Mouse (Mus musculus): Measurements from ENCODE around the gene Polk.

Gene Polk

GRCm38 (mm10) chr13:96542081-96542889, at the start of gene Polk, which contains the start of gene Col4a3bp:
Polk (minus strand) TSS chr13:96542579.
Col4a3bp (plus strand) TSS chr13:96542618.
- peak; percentile 93 for DNase-seq (ENCODE audit: low spot score in 2 of 2)

- no peak for DNase-seq (ENCODE audit: low spot score in 2 of 2)
Measured at GRCm38 (mm10) chr13:96588642-96589041, 46.3 kb upstream of the Polk start.

- no peak for DNase-seq (ENCODE audit: low spot score in 2 of 2)
Measured at GRCm38 (mm10) chr13:96586540-96586939, 44.2 kb upstream of the Polk start.

GRCm38 (mm10) chr13:96584201-96584600, 41.8 kb upstream of the Polk start:
- DNase-seq (ENCODE audit: low spot score in 2 of 2): no peak

GRCm38 (mm10) chr13:96579979-96580378, 37.6 kb upstream of the Polk start:
- DNase-seq (ENCODE audit: low spot score in 2 of 2): no peak

GRCm38 (mm10) chr13:96579104-96579503, 36.7 kb upstream of the Polk start:
- DNase-seq (ENCODE audit: low spot score in 2 of 2): no peak

GRCm38 (mm10) chr13:96574170-96574569, 31.8 kb upstream of the Polk start:
- DNase-seq (ENCODE audit: low spot score in 2 of 2): no peak

- no peak for DNase-seq (ENCODE audit: low spot score in 2 of 2)
Measured at GRCm38 (mm10) chr13:96571016-96571361, 28.6 kb upstream of the Polk start.

GRCm38 (mm10) chr13:96570313-96571015, 28.1 kb upstream of the Polk start:
- no peak for DNase-seq (ENCODE audit: low spot score in 2 of 2)

- DNase-seq (ENCODE audit: low spot score in 2 of 2): no peak
Measured at GRCm38 (mm10) chr13:96567977-96568376, 25.6 kb upstream of the Polk start.

GRCm38 (mm10) chr13:96555099-96555498, 12.7 kb upstream of the Polk start:
- DNase-seq (ENCODE audit: low spot score in 2 of 2): no peak

- no peak for DNase-seq (ENCODE audit: low spot score in 2 of 2)
Measured at GRCm38 (mm10) chr13:96547941-96548340, 5.6 kb upstream of the Polk start.

- DNase-seq (ENCODE audit: low spot score in 2 of 2): no peak
Measured at GRCm38 (mm10) chr13:96547250-96547649, 4.9 kb upstream of the Polk start.

GRCm38 (mm10) chr13:96544506-96544905, 2.1 kb upstream of the Polk start:
- DNase-seq (ENCODE audit: low spot score in 2 of 2): no peak

GRCm38 (mm10) chr13:96542901-96543891, 817 bp upstream of the Polk start:
- DNase-seq (ENCODE audit: low spot score in 2 of 2): peak in 1 of 2 experiments; percentile 46

GRCm38 (mm10) chr13:96541381-96541780, 998 bp downstream of the Polk start:
- no peak for DNase-seq (ENCODE audit: low spot score in 2 of 2)

GRCm38 (mm10) chr13:96538103-96538502, 4.3 kb downstream of the Polk start:
- DNase-seq (ENCODE audit: low spot score in 2 of 2): no peak

GRCm38 (mm10) chr13:96536821-96537572, 5.4 kb downstream of the Polk start:
- no peak for DNase-seq (ENCODE audit: low spot score in 2 of 2)

- no peak for DNase-seq (ENCODE audit: low spot score in 2 of 2)
Measured at GRCm38 (mm10) chr13:96533742-96534141, 8.6 kb downstream of the Polk start.

- no peak for DNase-seq (ENCODE audit: low spot score in 2 of 2)
Measured at GRCm38 (mm10) chr13:96532176-96532575, 10.2 kb downstream of the Polk start.

- no peak for DNase-seq (ENCODE audit: low spot score in 2 of 2)
Measured at GRCm38 (mm10) chr13:96530064-96530463, 12.3 kb downstream of the Polk start.

Measured in frontal cortex, postnatal 14 days (tissue).